Mouse (Mus musculus) embryo, embryonic 9.5 days (tissue): ENCODE data around the gene Cd274.
"Not testable (repeated sequence)": the region's sequence is repeated elsewhere in the genome, so short reads cannot be mapped to it uniquely, and the experiment has no call there.

ENCODE experiments used
- DNase-seq: peaks from one replicate; pipeline ENCODE4 v3.0.0-alpha.2; 2017; ENCODE audit errors: extremely low spot score

The Cd274 gene

GRCm38 (mm10) chr19:29393333-29393732 is 26.1 kb downstream of the Cd274 start:
- no peak for DNase-seq

DNA sequence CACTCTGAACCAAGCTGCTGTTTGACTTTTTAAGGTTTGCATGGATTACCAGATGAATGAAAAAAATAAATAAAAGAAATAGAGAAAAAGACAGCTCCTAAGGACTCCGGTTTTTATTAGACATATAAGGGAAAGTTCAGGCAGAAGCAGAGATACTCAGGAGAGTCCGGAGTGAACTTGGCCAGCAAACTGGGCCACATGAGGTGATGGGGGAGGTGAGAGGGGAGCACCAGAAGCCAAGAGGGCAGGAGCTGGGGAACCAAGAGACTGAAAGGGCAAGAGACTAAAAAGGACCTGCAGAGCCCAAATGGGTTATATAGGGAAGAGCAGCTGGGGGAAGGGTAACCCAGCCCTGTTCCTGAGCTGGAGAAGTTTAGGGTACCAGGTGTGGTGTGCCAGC is 27.5 kb downstream of the Cd274 start:
- DNase-seq = no peak

GRCm38 (mm10) chr19:29396353-29396752 is 29.1 kb downstream of the Cd274 start:
- no peak for DNase-seq

- DNase-seq = no peak
Observed at GRCm38 (mm10) chr19:29399786-29400185, 32.5 kb downstream of the Cd274 start.

DNA sequence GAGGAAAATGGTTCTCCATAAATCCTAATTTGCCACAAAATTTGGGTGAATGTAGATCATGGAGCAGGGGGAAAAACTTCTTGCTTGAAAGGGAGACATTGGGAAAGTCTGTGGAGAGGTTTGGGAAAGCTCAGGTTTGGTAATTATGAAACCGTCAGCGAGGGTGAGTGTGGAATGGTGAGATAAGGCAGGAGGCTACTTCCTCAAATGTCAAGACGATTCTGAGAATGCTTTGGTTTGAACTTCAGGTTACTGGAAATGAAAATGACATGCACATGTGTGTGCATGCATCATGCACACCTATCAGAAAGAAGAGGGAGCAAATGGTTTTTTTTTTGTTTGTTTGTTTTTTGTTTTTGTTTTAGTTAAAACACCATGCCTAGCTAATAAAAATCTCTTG is 33.2 kb downstream of the Cd274 start:
- no peak for DNase-seq

GRCm38 (mm10) chr19:29402621-29403020 is 35.4 kb downstream of the Cd274 start:
- DNase-seq = no peak

DNA sequence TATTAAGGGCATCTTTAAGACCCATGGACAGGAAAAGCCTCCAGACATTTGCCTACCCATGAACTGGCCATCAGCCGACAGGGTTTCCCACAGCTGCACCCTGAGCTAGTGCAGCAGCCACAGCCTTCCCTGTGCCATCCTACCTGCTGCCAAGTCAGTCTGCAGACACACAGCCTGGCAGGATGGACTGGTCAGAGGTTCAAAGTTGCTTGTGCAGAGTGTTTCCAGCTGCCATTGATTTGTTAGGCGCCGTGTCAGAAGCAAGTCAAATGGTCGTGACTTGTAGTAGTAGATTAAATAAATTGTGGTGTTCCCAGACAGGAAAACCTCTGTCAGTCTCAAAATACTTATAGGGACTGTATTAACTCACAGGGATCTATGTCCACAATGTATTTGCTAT is 36.0 kb downstream of the Cd274 start:
- no peak for DNase-seq

DNA sequence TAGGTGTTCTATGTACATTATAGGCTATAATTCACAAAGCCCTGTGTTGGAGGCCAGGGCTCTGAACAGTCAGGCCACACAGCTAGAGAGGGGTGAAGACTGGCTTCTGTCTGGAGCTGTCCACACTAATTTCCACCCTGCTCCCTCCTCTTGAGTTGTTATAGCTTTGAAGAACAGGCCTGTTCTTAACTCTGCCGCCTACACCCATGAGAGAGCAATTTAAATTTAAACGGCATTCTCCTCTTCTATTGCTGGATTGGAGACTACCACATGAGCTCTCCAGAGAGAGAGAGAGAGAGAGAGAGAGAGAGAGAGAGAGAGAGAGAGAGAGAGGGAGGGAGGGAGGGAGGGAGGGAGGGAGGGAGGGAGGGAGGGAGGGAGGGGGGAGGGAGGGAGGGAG is 38.1 kb downstream of the Cd274 start:
- no peak for DNase-seq

DNA sequence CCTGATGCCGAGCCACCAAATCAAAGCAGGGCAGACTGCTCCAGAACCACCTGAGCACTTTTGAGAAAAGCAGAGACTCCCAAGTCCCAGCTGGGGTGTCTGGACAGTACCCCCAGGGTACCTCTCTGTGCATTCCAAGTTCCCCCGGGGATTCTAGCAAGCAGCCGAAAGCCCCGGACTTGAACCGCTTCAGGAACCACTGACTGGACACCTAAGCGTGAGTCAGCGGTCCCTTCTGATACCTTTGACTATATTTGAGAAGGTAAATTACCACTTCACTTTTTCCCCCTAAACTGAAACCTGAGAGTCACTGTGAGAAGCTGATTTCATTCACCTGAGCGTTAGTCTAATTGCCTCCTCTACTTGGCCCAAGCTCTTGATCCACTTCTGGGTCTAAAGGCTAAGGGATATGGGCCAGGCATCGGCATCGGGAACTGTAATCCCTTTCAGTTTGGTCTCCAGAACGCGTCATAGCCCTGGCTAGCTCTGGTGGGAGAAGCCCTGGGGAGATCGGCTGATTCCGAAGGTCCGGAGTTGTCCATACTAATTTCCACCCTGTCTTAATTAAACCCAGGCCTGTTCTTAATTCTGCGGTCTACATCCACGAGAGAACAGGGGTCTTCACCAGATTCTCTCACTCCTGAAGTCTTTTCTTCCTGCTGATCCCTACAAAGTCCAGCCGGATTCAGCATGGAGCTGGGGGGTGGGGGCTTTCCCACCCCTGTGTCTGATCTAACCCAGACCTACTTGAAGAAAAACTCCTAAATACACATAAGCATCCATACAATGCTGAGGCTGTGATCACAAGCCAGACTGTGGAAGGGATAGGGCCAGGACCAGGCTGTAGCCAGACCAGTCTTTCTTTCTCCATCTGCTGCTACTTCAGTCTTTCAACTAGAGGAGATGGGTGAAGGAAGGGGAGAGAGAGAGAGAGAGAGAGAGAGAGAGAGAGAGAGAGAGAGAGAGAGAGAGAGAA is 39.1 kb downstream of the Cd274 start:
- DNase-seq = no peak

DNA sequence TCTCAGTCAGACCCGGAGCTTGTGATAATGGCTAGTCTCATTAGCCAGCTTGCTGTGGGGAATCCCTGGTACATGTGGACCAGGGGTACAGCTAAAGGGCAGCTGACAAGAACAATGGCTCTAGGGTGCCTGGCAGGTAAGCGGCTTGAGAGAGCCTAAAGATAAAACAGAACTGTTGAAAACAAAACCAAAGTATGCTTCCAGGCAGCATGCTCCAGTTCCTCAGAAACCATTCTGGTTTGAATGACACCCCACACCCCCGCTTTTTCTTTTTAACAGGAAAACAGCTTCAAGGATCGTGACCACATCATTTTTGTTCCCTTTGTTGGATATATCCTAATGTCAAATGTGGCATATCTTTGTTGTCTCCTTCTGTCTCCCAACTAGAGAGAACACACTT is 43.4 kb downstream of the Cd274 start, which contains the start of gene Pdcd1lg2:
Gene Pdcd1lg2 (plus strand): TSS at position 301 of the 400 bp plus-strand sequence.
- no peak for DNase-seq

DNA sequence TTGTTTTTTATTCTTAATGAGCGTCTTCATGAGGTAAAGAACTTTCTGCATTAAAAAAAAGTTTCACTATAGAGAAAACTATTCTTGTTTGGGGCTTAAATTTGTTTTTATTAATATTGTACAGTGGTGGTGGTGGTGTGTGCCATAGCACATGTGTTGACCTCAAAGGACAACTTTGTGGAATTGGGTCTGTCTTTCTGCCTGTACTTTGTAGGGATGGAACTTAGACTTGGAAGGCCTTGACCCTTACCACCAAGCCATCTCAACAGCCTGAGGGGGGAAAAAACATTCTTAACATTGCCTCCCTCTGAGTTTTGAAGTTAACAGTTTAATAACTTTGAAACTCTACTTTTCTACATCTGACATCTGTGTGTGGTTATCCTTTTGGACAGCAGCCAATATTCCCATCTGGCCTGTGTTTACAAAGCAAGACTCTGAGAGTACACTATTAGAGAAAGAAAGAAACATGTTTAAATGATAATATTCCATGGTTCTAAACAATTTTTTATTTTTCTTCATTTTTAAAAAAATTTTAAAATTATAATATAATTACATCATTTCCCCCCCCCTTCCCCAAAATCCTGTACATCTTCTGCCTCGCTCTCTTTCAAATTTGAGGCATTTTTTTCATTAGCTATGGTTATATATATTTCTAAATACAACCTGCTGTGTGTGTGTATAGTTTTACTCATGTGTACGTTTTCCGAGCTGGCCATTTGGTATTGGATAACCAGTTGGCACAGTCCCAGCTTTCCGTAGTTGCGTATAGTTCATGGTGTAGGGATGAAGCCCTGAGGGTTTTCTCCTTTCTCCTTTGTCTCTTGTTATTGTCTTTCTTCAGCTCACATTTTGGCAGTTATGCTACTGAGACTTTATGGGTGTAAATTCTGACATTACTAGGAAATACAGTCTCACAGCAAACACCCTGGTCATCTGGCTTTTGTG is 45.5 kb downstream of the Cd274 start:
- no peak for DNase-seq

GRCm38 (mm10) chr19:29414513-29414912 is 47.3 kb downstream of the Cd274 start:
- DNase-seq = no peak

DNA sequence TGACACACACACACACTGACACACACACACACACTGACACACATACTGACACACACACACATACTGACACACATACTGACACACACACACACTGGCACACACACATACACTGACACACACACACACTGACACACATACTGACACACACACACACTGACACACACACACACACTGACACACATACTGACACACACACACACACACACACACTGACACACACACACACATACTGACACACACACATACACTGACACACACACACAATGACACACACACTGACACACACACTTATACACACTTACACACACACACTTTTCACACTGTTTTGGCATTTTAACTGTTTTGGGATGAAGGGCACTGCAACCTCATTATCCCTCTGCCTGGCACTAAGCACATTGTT is 47.7 kb downstream of the Cd274 start:
- not testable (repeated sequence) for DNase-seq

- no peak for DNase-seq
Observed at GRCm38 (mm10) chr19:29416393-29416902, 49.2 kb downstream of the Cd274 start.

DNA sequence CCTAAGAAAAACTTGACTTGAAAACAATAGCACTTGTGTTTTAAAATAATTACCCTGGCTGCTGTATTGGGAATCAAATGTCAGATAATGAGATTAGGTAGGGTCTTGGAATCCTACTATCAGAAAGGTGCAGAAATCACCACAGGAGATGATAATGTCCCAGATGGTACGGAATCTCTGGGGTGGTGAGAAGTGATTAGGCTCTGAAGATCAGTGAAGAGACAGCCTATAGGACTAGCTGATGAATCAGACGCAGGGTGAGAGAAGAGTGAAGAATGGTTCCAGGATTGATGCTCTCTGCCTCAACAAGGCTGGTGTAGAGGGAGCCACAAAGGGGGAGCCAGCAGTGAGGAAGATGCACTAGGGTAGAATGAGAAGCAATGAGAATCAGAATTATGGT is 49.9 kb downstream of the Cd274 start:
- DNase-seq = no peak

- DNase-seq = no peak
Observed at GRCm38 (mm10) chr19:29417894-29418293, 50.6 kb downstream of the Cd274 start.

DNA sequence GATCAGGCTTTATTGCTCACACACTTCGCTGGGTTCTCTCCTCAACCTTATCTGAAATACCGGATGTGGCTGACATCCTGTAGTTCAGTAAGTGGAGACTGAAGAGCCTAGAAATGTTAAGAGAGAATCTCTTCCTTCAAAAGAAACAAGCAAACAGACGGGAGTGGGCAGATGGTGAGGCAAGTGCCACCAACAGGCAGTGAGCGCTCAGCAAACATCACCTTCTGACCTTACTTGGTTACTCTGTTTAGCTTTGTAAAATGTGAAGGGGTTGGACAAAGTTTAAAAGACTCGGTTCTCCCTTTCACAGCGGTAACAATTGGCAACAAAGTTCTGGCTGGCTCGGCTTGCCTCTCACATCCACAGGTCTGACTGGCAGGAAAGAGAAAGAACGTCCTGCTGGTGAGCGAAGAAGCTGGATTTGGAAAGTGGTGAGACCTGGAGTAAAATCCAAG is 51.4 kb downstream of the Cd274 start:
- peak; percentile 15 for DNase-seq

DNA sequence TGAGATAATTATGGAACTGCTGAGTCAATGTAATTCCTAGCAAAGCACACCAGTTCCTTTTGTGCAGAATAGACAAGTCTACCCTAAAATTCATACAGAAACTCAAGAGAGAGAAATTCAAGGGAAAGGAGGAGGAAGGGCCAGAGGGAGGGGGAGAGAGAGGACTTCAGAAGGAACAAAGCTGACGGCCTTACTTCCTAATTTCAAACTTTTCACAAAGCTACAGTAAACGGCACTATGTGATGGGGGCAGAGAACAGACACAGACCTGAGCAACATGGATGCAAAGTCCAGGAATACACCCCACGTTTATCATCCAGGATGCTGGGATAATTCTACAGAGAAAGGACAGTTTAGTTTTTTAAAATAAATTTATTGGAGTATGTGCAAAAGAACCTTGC is 52.3 kb downstream of the Cd274 start:
- DNase-seq = no peak

DNA sequence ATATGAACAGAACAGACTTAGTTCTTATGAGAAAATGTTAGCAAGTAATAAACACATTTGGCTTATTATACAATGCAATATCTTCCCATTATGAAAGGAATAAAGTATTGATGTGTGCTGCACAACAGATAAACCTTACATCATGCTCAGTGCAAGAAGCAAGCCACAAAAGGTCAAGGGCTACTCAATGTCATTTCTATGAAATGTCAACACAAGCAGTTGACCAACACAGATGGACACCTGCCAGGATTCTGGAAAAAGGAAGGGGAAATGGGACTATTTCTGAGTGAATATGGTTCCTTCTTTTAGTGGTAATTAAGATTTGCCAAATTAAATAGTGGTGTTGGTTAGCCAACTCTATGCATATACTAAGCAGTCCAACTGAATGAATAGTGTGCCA is 52.7 kb downstream of the Cd274 start:
- no peak for DNase-seq

GRCm38 (mm10) chr19:29420397-29420796 is 53.1 kb downstream of the Cd274 start:
- DNase-seq = no peak

DNA sequence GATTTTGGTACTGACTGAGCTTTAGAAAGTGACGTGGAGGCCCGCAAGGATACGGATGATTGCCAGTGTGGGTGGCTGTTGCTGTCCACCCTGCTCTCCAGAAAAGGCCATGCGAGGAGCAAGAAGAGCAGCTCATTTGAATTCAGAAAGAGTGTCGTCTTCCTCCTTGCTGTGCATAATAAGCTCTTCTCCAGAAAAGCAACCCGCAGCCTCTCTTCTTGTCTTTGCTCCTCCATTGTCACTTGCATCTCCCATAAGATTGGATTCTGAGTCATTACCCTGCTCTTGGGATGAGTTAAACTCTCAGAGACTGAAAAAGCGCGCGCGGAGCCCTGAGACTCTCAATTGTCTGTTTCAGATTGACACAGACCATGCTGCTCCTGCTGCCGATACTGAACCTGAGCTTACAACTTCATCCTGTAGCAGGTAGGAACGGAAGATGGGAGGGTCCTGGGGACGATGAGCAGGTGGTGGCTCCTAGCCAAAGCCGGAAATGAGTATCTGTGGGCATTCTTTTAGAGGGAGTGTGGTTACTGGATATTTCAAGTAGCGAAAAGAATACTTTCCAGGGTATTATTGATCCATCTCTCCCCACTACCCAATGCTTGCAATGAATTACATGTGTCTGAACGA is 54.9 kb downstream of the Cd274 start:
- DNase-seq = no peak

DNA sequence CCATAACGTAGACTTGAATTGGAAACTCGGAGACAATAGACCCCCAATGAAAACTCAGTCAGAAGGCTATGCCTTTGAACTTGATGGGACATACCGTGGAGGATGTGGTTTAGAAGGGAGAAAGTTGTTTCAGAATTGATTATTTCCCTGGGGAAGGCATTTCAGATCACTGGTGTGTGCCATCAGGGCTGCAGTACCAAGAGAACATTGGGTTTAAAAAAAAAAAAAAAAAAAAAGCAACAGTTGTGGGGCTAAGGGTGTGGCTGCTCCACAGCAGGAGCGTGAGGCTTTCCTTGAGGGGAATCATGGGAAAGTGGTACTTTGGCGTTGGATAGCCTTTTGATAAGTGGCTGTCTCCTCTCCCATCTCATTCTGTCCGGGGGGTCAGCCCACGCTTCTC is 55.5 kb downstream of the Cd274 start:
- no peak for DNase-seq
